Mouse (Mus musculus) liver, embryonic 13.5 days (tissue): ENCODE results near the gene Lef1. TPM values are rescaled to one million over a fixed set of nuclear protein-coding genes. Genes with fewer than 3 reads are reported as not detected.

Experiments used
- ATAC-seq: fragments of 200-750 bp; cut with Nextera tagmentation; 2 replicates; pipeline ENCODE4 v1.8.0; 2017; ENCODE audit warnings: low read depth, mild to moderate bottlenecking, moderate number of reproducible peaks, moderate library complexity
- DNase-seq: peaks from one replicate; pipeline ENCODE4 v3.0.0; 2022
- H3K27ac ChIP-seq: fragments of 300-500 bp; sonication (generic); 2 replicates; pipeline ENCODE4 v1.5.1; 2015; ENCODE audit warnings: moderate library complexity, mild to moderate bottlenecking, inconsistent platforms
- H3K27me3 ChIP-seq: fragments of 300-500 bp; sonication (generic); 2 replicates; pipeline ENCODE4 v1.6.1; 2015; ENCODE audit warnings: mild to moderate bottlenecking, inconsistent platforms
- H3K36me3 ChIP-seq: fragments of 300-500 bp; sonication (generic); 2 replicates; pipeline ENCODE4 v1.6.1; 2015; ENCODE audit warnings: mild to moderate bottlenecking, inconsistent platforms
- H3K4me1 ChIP-seq: fragments of 300-500 bp; sonication (generic); replicated peaks from 2 replicates; pipeline ENCODE4 v1.6.1; 2015; ENCODE audit warnings: inconsistent platforms
- H3K4me2 ChIP-seq: fragments of 300-500 bp; sonication (generic); 2 replicates; pipeline ENCODE4 v1.6.1; 2015; ENCODE audit warnings: inconsistent platforms, mild to moderate bottlenecking, moderate library complexity
- H3K4me3 ChIP-seq: fragments of 300-500 bp; sonication (generic); replicated peaks from 2 replicates; pipeline ENCODE4 v1.5.1; 2015; ENCODE audit warnings: mild to moderate bottlenecking, inconsistent platforms
- H3K9ac ChIP-seq: fragments of 300-500 bp; sonication (generic); 2 replicates; pipeline ENCODE4 v1.6.1; 2015; ENCODE audit warnings: mild to moderate bottlenecking, inconsistent platforms
- H3K9me3 ChIP-seq: fragments of 300-500 bp; sonication (generic); replicated peaks from 2 replicates; pipeline ENCODE4 v1.6.1; 2016; ENCODE audit warnings: inconsistent platforms
- WGBS: fragments of 180-500 bp; shearing (Covaris S2); methylation state at CpG from one replicate; pipeline ENCODE4 v1.1.7; 2015; ENCODE audit not compliant: insufficient replicate concordance; 5-methylcytosine and 5-hydroxymethylcytosine counted together
- polyA plus RNA-seq: library from polyadenylated mRNA; unstranded; fragments of >200 nt; fragmentation: Nextera tagmentation; extraction: Ambion mirVana; gene quantifications from 2 replicates; pipeline ENCODE4 v1.2.1, GENCODE M21; 2015

Gene Lef1
- polyA plus RNA-seq, 1 experiment from 2014 or later: 0.21 TPM

DNA sequence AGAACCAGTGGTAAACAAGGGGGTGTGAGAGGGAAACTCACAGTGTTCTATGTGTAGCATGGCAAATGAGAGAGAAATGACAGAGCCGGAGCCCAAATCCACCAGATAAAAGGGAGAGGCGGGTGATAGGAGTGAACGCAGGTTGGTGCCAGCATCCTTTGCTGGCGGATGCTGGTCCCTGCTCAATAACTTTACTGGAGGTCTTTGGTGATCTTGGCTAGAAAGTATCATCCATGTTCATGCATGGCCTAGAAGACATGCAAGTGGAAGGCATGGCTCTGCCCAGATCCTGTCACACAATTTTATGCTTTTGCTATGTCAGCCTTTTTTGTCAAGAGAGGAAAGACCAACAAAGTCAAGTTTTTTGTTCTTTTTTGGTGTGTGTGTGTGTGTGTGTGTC, 42.6 kb downstream of the Lef1 start:
- 75% methylated on average over 4 of the region's 4 CpGs for WGBS
- no peaks in the 10 kb centered on the region for H3K4me1 ChIP-seq

DNA sequence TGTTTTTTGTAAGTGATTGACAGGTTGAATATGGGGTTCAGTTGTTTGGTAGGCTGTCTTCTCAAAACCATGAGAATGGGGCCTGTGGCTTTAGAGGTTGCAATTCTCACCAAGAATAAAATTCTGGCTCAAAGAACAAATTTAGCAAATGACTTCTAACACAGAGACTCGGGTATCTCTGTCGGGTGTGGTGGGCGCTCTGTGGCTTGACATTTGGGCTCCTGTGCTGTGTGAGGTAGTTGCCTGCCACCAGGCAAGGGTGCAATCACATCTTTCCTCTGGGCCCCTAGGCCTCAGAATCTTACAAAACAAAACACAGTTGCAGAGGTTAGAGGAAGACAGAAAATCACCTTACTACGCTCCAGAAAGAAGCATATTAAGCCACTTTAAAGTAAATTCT, 43.6 kb downstream of the Lef1 start:
- Histone ChIP-seq H3K36me3 (no peaks in the 10 kb centered on the region), H3K9ac (no peak overlapping the region), H3K4me1 (no peaks in the 10 kb centered on the region), H3K9me3 (no peaks in the 10 kb centered on the region), H3K4me3 (no peak overlapping the region), H3K4me2 (no peak overlapping the region), H3K27ac (no peak overlapping the region), H3K27me3 (no peaks in the 10 kb centered on the region)
- no peak for ATAC-seq
- 71% methylated on average over 4 of the region's 4 CpGs for WGBS
- no peak for DNase-seq

More for the DNA sequence above, 42.6 kb downstream of the Lef1 start:
- ATAC-seq (no peak), DNase-seq (no peak)
- Histone ChIP-seq H3K36me3 (no peaks in the 10 kb centered on the region), H3K9me3 (no peaks in the 10 kb centered on the region), H3K9ac (no peak overlapping the region), H3K4me3 (no peak overlapping the region), H3K4me2 (no peak overlapping the region), H3K27me3 (no peaks in the 10 kb centered on the region), H3K27ac (no peak overlapping the region)

- 83% methylated on average over 9 of the region's 9 CpGs for WGBS
- no peak for ATAC-seq
- H3K4me2 ChIP-seq: no peak overlapping the region
These were observed 44.3 kb downstream of the Lef1 start for GRCm38 (mm10) chr3:131154576-131154975.

GRCm38 (mm10) chr3:131155066-131155465, 44.8 kb downstream of the Lef1 start:
- H3K4me3 ChIP-seq: no peak overlapping the region
- H3K36me3 ChIP-seq: no peaks in the 10 kb centered on the region
- 55% methylated on average over 7 of the region's 7 CpGs for WGBS
- no peaks in the 10 kb centered on the region for H3K4me1 ChIP-seq
- no peak for DNase-seq
- H3K9me3 ChIP-seq: no peaks in the 10 kb centered on the region
- no peak for ATAC-seq
- H3K27ac ChIP-seq: no peak overlapping the region
- H3K9ac ChIP-seq: no peak overlapping the region
- no peak overlapping the region for H3K4me2 ChIP-seq
- no peaks in the 10 kb centered on the region for H3K27me3 ChIP-seq

More at GRCm38 (mm10) chr3:131154576-131154975, 44.3 kb downstream of the Lef1 start:
- Histone ChIP-seq H3K4me1 (no peaks in the 10 kb centered on the region), H3K9me3 (no peaks in the 10 kb centered on the region), H3K36me3 (no peaks in the 10 kb centered on the region), H3K27ac (no peak overlapping the region), H3K9ac (no peak overlapping the region), H3K27me3 (no peaks in the 10 kb centered on the region), H3K4me3 (no peak overlapping the region)
- no peak for DNase-seq

DNA sequence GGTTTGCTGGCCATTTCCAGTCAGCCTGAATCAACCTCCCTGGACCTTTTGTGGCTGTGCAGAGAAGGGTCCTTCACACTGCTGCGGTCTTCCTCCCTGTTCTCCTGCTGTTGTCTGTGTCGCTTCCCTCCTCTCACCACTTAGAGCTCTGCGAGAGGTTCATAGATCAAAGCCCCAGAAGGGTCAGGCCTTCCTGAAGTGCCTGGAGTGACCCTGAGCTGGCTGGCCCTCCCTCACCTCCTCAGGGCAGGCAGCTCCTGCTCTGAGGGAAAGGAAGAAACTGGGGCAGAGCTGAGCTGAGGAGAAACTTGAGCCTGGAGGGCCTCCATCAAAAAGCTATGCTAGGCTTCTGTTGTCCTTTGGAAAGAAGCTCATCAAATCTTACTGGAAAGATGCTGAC, 45.4 kb downstream of the Lef1 start:
- no peaks in the 10 kb centered on the region for H3K36me3 ChIP-seq
- 25% methylated on average over 3 of the region's 3 CpGs for WGBS

DNA sequence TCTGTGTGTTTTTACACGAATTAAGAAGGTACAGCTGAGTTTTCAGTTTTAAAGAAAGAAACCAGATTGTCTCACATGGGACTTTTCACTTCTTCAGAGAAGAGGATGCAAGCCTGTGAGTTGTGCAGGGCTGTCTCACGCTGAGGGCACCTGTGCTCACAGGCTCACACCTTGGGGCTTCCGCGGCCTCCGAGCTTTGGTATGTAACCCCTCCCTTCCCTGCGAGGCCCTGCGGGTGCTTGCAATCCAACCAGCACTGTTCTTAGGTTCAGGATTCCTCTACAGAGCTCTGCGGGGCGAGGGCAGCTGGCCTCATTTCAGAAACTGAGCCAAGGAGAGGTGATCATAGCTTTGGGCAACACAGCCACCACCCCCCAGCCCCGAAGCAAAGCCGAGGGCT, 46.1 kb downstream of the Lef1 start:
- H3K4me3 ChIP-seq: no peak overlapping the region
- no peak for DNase-seq
- 51% methylated on average over 11 of the region's 11 CpGs for WGBS
- no peak overlapping the region for H3K4me2 ChIP-seq
- H3K4me1 ChIP-seq: no peaks in the 10 kb centered on the region
- H3K27me3 ChIP-seq: no peaks in the 10 kb centered on the region
- H3K27ac ChIP-seq: no peak overlapping the region
- no peaks in the 10 kb centered on the region for H3K9me3 ChIP-seq
- ATAC-seq: no peak
- H3K9ac ChIP-seq: no peak overlapping the region
- no peaks in the 10 kb centered on the region for H3K36me3 ChIP-seq

More for the DNA sequence above, 45.4 kb downstream of the Lef1 start:
- Histone ChIP-seq H3K9me3 (no peaks in the 10 kb centered on the region), H3K27ac (no peak overlapping the region), H3K4me3 (no peak overlapping the region), H3K4me2 (no peak overlapping the region), H3K4me1 (no peaks in the 10 kb centered on the region), H3K9ac (no peak overlapping the region), H3K27me3 (no peaks in the 10 kb centered on the region)
- ATAC-seq: no peak
- no peak for DNase-seq

DNA sequence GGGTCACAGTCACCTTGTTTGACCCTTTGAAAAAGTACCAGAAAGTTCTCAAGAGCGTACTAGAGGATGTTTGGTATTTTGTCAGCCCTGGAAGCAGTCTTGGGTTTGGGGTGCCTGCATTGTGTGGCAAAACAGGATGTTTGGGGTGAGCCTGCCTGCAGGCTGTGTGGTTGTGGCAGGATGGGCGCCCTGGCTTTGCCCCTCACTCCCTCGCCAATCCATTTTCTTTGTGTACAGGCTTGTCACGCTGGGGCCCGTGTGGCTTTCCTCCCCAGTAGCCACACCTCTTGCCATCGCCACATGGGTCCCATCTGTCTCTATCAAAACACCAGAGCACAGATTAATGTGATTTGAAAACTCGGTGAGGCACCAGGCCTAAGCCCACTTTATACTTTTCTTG, 47.2 kb downstream of the Lef1 start:
- no peak for DNase-seq
- no peak for ATAC-seq
- WGBS: 37% methylated on average over 7 of the region's 7 CpGs
- Histone ChIP-seq H3K27ac (no peak overlapping the region), H3K4me2 (no peak overlapping the region), H3K27me3 (no peaks in the 10 kb centered on the region), H3K4me3 (no peak overlapping the region), H3K4me1 (no peaks in the 10 kb centered on the region), H3K9me3 (no peaks in the 10 kb centered on the region), H3K36me3 (no peaks in the 10 kb centered on the region), H3K9ac (no peak overlapping the region)

GRCm38 (mm10) chr3:131159204-131159760, 49.0 kb downstream of the Lef1 start:
- WGBS: 46% methylated on average over 12 of the region's 12 CpGs

DNA sequence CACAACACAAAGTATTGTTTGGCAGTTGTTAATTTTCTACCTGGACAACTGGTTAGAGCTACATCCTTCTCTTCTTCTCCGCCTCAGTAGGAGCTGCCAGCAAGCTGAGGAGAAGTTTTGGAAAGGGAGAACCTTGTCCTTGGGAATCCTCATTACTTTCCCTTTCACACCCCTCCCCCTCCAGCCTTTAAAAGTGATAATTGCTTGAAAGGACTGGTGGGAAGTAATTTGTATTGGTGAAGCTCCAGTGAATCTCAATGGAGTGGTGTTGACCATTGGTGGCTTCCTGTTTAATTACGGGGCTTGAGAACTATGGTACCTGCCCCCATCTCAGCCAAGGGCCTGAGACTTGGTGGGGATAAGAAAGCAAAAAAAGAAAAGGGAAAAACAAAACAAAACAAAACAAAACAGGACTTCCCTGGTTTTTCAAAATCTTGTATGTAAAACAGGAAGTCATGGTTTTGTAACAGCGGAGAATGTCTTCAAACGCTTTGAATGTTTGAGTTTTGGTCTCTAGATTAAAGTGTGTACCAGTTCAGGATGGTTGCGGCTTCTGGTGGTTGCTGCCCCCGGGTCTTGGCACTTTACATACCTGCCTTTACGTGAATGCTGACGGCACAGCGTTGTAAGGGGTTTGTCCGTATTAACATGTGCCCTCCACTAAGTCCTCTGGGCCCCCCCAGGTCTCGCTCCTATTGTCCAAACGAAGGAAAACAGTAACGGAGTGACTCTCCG, 49.8 kb downstream of the Lef1 start:
- Histone ChIP-seq H3K36me3 (no peaks in the 10 kb centered on the region), H3K4me1 (no peaks in the 10 kb centered on the region), H3K4me2 (no peak overlapping the region), H3K9ac (no peak overlapping the region), H3K27ac (no peak overlapping the region), H3K4me3 (no peak overlapping the region), H3K9me3 (no peaks in the 10 kb centered on the region), H3K27me3 (no peaks in the 10 kb centered on the region)
- WGBS: 63% methylated on average over 14 of the region's 14 CpGs
- no peak for ATAC-seq
- DNase-seq: no peak

More at GRCm38 (mm10) chr3:131159204-131159760, 49.0 kb downstream of the Lef1 start:
- H3K27me3 ChIP-seq: no peaks in the 10 kb centered on the region
- no peak overlapping the region for H3K4me3 ChIP-seq
- ATAC-seq: no peak
- no peaks in the 10 kb centered on the region for H3K4me1 ChIP-seq
- H3K27ac ChIP-seq: no peak overlapping the region
- DNase-seq: no peak
- H3K9ac ChIP-seq: no peak overlapping the region
- no peaks in the 10 kb centered on the region for H3K36me3 ChIP-seq
- no peaks in the 10 kb centered on the region for H3K9me3 ChIP-seq
- H3K4me2 ChIP-seq: no peak overlapping the region

DNA sequence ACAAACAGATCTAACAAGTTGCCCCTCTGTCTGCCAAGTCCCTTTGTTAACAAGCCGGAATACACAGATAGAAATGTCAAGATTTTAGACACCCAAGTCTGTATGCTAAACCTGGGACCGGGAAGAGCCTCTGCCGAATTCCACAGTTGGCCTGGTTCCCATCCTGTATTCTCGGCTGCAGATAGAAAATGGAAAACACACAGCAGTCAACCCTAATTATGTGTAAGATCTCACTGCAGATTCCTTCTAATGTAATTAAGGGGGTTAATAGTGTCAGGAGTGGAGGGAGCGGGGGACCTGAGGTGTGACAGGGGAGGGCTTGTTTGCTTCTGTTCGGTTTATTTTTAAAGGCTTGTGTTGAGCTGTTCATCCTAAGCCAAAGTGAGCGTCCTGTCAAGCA, 50.6 kb downstream of the Lef1 start:
- no peak overlapping the region for H3K4me3 ChIP-seq
- ATAC-seq (no peak), DNase-seq (no peak)
- no peak overlapping the region for H3K27ac ChIP-seq
- WGBS: 62% methylated on average over 7 of the region's 7 CpGs
- H3K9ac ChIP-seq: no peak overlapping the region
- H3K4me2 ChIP-seq: no peak overlapping the region
- no peaks in the 10 kb centered on the region for H3K27me3 ChIP-seq
- H3K9me3 ChIP-seq: no peaks in the 10 kb centered on the region
- no peaks in the 10 kb centered on the region for H3K4me1 ChIP-seq
- no peaks in the 10 kb centered on the region for H3K36me3 ChIP-seq

DNA sequence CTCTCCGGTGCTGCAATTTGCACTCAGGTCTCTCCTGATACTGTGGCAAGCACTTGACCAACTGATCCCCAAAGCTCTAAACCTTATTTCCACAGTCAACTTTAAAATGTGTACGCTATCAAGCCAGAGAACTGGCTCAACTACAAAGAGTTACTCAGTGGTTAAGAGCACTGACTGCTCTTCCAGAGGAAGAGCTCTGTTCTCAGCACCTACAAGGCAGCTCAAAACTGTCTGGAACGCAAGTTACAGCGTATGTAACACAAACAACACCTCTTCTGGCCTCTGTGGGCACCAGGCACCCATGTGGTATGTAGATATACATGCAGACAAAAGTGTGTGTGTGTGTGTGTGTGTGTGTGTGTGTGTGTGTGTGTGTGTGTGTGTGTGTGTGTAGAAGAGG, 57.5 kb downstream of the Lef1 start:
- H3K9ac ChIP-seq: no peak overlapping the region
- DNase-seq (no peak), ATAC-seq (no peak)
- no peaks in the 10 kb centered on the region for H3K36me3 ChIP-seq
- no peaks in the 10 kb centered on the region for H3K27me3 ChIP-seq
- no peak overlapping the region for H3K4me3 ChIP-seq
- H3K4me2 ChIP-seq: no peak overlapping the region
- WGBS: 73% methylated on average over 4 of the region's 4 CpGs
- H3K4me1 ChIP-seq: no peaks in the 10 kb centered on the region
- H3K27ac ChIP-seq: no peak overlapping the region
- no peaks in the 10 kb centered on the region for H3K9me3 ChIP-seq

DNA sequence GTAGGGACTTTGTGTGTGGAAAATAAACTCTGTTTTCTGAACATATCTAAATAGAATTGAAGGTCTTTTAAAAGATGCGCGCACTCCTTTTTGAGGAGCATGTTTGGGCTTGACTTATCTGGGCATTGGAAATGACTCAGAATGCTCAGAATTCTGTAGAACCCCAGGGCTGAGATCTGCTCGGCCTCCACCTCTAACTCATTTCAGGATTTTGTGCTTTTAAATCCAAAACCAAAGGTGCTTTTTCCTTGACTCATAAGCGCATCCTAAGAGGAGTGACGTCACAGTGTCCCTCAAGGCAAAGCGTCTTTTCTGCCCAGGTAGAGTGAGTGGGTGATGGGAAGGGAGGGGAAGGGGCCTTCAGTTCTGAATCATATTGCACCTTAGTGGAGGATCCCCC, 58.9 kb downstream of the Lef1 start:
- Histone ChIP-seq H3K9me3 (no peaks in the 10 kb centered on the region), H3K36me3 (no peaks in the 10 kb centered on the region), H3K4me3 (no peak overlapping the region), H3K4me2 (no peak overlapping the region), H3K9ac (no peak overlapping the region), H3K27me3 (no peaks in the 10 kb centered on the region), H3K4me1 (no peaks in the 10 kb centered on the region), H3K27ac (no peak overlapping the region)
- ATAC-seq (no peak), DNase-seq (no peak)
- WGBS: 84% methylated on average over 6 of the region's 6 CpGs
